Mouse (Mus musculus) testis, adult 2 months (tissue): ENCODE measurements around the gene Gp9.

Source experiments
- CTCF ChIP-seq: fragments of 200-500 bp; IDR thresholded peaks from 2 replicates; pipeline ENCODE4 v1.5.1; 2012; ENCODE audit warnings: low read depth, mild to moderate bottlenecking, inconsistent platforms, low read length, moderate library complexity; ENCODE audit not compliant: control insufficient read depth, insufficient read depth, insufficient replicate concordance
- POLR2A ChIP-seq: fragments of 200-500 bp; IDR thresholded peaks from 2 replicates; pipeline ENCODE4 v1.6.1; 2012; ENCODE audit warnings: low read depth, mild to moderate bottlenecking, inconsistent platforms, low read length, moderate library complexity; ENCODE audit not compliant: control insufficient read depth

DNA sequence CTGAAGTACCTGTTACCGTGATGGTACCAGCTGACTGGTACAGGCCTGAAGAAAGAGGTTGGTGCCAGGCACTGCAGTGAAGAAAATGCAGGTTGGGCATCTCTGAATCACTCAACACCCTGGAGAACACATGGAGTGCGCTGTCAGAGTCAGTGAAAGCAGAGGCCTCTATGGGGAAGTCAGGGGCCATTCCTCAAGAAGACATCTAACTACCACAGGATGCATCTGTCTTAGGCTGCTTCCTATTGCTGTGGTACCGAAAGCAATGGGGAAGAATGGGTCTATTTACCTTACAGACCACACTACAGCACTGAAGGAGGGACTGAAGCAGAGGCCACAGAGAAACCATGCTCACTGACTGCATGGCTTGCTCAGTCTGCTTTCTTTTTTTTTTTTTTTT lies 49.8 kb upstream of the Gp9 start:
- TF ChIP-seq CTCF (no peak), POLR2A (no peak)
